Mouse (Mus musculus) thymus, postnatal 10 days (tissue): ENCODE results near the gene Cstad.

Source experiments
- DNase-seq, 2 experiments: peaks; one replicate each; pipeline ENCODE4 v3.0.0; 2021; ENCODE audit warnings: low spot score in 2 of 2

The Cstad gene

GRCm38 (mm10) chr2:30628374-30628773 lies 33.5 kb downstream of the Cstad start:
- DNase-seq = no peak

DNA sequence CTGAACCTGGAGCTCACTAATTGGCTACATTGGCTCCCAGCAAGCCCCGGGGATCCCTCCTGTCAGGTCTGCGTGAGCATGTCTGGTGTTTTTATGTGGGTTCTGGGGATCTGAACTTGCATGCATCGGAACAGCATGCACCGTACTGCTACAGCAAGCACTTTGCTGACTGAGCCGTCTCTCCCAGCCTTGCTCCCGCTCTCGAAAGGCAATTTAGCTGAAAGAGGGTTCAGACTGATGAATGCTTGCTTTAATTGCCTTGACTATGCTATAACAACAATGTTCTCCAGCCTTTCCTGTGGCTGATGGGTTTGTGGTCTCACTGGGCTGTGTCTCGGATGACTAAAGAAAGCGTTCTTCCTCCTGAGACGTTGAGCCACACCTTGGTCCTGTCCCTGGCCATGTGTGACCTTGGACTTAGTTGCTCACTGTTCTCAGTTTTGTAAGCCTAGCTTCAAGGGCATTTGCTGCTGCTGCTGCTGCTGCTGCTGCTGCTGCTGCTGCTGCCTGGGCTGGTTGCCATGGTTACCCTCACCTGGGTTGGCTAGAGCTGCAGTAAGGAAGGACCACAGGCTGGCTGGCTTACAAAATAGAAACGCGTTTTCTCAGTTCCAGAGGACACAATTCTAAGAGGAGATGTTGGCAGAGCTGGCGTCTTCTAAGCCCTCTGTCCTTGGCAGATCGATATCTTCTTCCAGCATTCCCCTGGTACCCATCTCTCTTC lies 34.4 kb downstream of the Cstad start:
- DNase-seq = no peak

- DNase-seq = no peak
These were observed 35.0 kb downstream of the Cstad start for GRCm38 (mm10) chr2:30629860-30630259.

GRCm38 (mm10) chr2:30636266-30636671 lies 41.4 kb downstream of the Cstad start:
- peak; percentile 40 to 51 for DNase-seq

DNA sequence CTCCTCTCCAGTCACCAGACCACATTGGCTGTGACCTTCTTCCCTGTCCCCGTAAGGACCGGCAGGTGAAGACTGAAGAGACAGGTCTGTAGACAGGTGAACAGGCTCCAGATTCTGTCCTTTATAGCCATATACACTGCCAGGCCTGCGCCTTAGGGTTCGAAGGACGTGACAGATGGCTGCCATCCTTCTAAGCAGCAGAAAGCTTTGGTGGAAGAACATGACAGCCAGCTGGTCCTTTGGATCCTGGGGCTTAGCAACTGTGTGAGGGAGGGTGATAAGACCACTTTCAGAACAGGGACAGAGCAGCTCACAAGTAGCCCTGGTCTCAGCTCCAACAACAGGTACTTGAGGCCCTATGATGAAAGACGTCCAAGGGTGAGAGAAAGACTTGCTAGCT lies 43.2 kb downstream of the Cstad start:
- DNase-seq = no peak

- DNase-seq = no peak
These were observed 45.2 kb downstream of the Cstad start for GRCm38 (mm10) chr2:30640021-30640481.

- DNase-seq = no peak
These were observed 48.0 kb downstream of the Cstad start for GRCm38 (mm10) chr2:30642810-30643209.

DNA sequence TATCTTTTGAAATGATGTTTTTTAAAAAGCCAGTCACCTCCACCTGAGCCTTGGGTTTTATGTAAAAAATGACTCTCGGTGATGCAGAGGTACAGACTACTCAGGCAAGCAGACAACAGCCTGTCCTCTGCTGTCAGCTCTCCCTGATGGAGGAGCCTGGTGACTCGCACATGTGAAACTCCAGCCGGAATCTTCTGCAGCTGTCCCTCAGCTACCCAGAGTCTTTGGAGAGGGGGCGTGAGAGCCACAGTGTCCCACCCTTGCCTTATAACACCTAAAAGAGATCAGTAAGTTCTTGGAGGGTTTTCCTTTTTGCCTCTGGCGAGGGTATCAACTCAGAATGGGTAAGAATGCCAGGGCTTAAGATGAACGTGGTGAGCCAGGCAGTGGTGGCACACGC lies 48.6 kb downstream of the Cstad start:
- no peak for DNase-seq

DNA sequence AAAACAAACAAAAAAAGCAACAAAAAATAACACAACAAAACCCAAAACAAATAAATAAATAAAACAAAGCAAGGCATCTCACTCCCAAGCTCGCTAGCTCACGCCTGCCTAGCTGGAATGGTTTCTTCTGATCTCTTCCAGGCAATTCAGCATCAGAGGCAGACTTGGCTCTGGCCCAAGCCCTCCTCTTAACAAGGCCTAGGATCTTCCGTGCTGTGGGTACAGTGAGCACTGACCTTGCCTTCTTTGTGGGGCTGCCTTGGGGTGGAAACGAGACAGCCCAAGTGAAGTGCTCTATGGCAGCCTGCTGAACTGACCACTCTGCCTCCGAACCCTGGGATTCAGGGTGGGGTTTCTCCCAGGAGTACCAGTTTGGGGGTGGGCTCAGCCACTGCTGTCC lies 52.0 kb downstream of the Cstad start:
- DNase-seq = no peak

DNA sequence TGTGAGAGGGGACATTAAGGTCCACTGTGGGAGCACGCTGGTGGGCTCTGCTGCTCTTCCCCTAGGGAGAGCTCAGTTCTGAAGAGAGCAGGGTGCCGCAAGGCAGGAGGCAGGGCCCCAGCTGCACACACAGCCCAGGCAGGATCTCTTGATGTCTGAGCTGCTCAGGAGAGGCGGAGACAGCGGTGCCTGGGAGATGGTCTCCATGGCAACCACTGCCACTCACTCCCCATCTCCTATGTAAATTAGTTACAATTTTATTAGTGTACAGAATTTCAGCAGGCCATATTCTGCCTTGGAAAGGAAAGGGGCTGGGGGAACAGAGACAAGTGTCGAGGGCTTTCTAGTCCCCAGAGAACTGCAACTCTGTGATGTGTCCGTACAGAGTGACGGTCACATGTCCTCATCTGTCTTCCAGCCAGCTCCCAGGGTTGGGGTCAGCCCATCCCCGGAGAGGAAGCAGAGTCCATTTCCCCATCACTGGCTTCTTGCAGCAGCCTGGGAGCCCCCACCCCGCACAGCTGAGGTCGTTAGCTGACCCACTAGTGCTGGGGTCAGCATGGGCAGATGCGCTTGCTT lies 52.6 kb downstream of the Cstad start:
- peak; percentile 78 to 81 for DNase-seq

DNA sequence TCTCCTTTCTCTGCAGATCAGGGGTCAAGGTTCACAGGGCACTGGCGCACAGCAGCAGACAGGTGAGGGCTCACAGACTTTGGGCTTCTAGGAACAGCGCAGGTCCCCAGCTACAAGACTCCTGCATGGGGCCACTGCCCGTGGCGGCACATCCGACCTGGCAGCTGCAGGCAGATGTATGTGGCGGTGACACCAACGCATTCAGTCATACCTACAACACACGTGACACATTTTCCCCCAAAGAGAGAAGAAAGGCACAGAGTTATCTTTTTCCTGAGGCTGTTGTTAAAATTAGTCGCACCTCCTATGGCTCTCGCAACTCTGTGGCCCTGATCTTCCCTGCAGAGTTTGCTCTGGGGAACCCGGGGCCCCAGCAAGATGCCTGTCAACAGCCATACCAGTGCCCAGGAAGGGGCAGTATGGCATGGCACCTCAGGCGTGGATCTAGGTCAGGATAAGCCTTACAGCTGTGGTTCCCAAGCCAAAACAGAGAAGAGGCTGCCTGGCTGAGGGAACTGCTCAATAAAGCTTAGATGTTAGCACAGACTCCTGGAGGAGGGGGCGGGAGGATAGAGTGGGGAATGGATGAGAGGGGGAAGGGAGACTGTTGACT lies 53.1 kb downstream of the Cstad start:
- DNase-seq = peak in 1 of 2 experiments; percentile 27

GRCm38 (mm10) chr2:30650249-30650648 lies 55.4 kb downstream of the Cstad start:
- DNase-seq = no peak

GRCm38 (mm10) chr2:30651831-30652230 lies 57.0 kb downstream of the Cstad start:
- no peak for DNase-seq

- no peak for DNase-seq
These were observed 57.8 kb downstream of the Cstad start for GRCm38 (mm10) chr2:30652581-30653037.

GRCm38 (mm10) chr2:30653046-30653445 lies 58.2 kb downstream of the Cstad start:
- DNase-seq = no peak

- DNase-seq = no peak
These were observed 59.3 kb downstream of the Cstad start for GRCm38 (mm10) chr2:30654158-30654557.

DNA sequence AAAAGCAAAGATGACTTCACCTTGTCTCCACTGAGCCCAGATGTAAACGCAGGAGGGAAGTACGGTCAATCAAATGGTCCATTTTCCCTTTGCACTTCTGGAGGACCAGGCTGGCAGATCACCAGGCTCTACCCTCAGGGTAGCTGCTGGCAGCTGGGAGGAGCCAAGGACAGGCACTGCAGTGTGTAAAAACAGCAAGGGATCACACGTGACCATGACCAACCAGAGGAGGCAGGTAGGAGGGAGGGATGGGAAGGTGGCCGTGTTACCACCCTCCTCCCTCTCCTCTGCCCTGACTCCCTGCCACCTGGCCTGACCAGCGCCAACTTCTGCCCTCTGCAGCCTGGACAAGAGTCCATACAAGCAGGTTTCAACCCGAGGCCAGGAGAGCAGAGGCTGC lies 59.7 kb downstream of the Cstad start:
- no peak for DNase-seq

DNA sequence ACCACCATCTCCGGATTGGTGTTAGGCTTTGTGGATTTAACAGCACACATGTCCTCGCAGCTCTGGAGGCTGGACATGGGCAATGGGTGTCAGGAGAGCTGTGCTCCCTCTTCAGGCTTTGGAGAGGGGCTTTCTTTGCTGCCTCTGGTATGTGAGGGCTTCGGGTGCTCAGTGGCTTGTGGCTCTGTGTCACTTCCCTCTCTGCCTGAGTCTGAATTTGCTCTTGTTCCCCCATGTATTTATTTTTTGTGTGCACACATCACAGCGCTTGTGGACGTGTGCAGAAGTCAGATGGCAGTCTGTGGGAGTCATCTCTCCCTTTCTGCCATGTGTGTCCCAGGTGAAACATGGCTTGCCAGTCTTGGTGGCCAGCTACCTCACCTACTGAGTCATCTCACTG lies 60.9 kb downstream of the Cstad start:
- DNase-seq = no peak

- DNase-seq = no peak
These were observed 62.1 kb downstream of the Cstad start for GRCm38 (mm10) chr2:30656711-30657555.

DNA sequence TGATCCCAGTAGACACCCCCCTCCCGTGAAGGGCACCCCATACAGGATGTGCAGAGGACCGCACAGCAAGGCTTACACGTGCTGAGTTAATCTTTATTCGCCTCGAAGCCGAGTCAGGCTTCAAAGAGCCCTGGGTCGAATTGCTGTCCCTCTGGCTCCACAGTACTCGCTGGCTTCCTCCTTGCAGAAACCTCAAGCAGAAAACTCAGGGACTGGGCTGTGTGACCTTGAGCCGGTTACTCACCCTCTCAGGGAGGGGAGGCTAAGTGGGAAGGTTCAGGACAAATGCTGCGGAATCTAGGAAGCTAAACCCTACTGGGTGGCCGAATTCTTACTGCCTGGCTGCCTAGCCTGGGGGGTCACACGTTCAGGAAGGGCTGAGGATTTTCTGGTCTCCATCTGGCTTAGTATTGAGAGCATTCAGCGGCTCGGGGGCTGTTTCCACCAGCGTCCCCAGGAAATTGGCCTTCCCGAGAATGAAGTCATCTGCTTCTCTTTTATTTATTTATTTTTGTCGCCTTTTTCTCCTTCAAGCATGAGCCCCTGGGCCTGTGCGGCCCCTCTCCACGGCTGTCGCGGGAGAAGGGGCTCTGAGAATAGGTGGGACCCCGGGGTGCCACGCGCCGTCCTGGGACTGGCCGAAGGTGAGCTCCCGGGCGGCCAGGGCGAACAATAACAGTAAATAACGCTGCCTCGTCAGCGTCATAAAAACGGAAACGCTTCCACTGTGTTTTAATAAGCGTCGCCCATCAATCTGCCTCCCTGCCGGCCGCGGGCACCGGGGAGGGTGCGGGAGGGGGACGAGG lies 63.0 kb downstream of the Cstad start:
- DNase-seq = peak; percentile 52 to 56

DNA sequence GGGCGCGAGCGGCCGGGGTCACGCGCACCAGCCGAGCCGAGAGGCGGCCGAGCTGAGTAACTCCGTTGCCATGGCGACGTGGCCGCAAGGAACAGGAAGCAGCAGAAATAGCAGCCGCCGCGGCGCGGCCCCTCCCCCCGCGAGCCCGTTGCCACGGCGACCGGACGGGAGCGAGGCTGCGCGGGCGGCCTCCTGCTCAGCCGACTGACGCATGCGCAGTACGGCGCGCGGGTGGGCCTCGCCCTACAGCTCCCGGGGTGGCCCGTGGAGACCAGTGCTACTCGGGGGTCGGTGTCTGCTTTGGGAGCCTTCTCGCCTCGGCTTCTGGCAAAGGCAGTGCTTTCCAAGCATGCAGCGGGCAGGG lies 63.6 kb downstream of the Cstad start:
- peak; percentile 99 to 100 for DNase-seq
